Mouse (Mus musculus): ENCODE results near the gene Glt6d1.
A peak's percentile ranks its signal among the peaks of the same experiment; 100 is the strongest.
"Not testable (repeated sequence)": the region's sequence is repeated elsewhere in the genome, so short reads cannot be mapped to it uniquely, and the experiment has no call there.

The Glt6d1 gene

GRCm38 (mm10) chr2:25815748-25816147 is at the start of gene Glt6d1:
Gene Glt6d1, minus strand, starts transcription at chr2:25815848.
- not testable (repeated sequence) for DNase-seq

- peak; percentile 16 to 39 for DNase-seq
Measured at GRCm38 (mm10) chr2:25865412-25865811, 49.8 kb upstream of the Glt6d1 start.

- DNase-seq, result peak; percentile 5 to 33
Measured at GRCm38 (mm10) chr2:25864230-25864629, 48.6 kb upstream of the Glt6d1 start.

- DNase-seq, result peak; percentile 71 to 80
Measured at GRCm38 (mm10) chr2:25863337-25864131, 47.9 kb upstream of the Glt6d1 start, which contains the start of gene Kcnt1. Gene Kcnt1, plus strand, starts transcription at chr2:25863734.

- no peak for DNase-seq
Measured at GRCm38 (mm10) chr2:25862696-25863270, 47.1 kb upstream of the Glt6d1 start.

GRCm38 (mm10) chr2:25862038-25862437 is 46.4 kb upstream of the Glt6d1 start:
- DNase-seq, result no peak

GRCm38 (mm10) chr2:25859891-25860290 is 44.2 kb upstream of the Glt6d1 start:
- DNase-seq, result no peak

- DNase-seq, result no peak
Measured at GRCm38 (mm10) chr2:25853998-25854397, 38.4 kb upstream of the Glt6d1 start.

GRCm38 (mm10) chr2:25852626-25853025 is 37.0 kb upstream of the Glt6d1 start:
- DNase-seq, result peak in 1 of 2 experiments; percentile 8

GRCm38 (mm10) chr2:25850330-25850729 is 34.7 kb upstream of the Glt6d1 start:
- peak; percentile 66 to 70 for DNase-seq

GRCm38 (mm10) chr2:25847226-25847625 is 31.6 kb upstream of the Glt6d1 start, which contains the start of gene Sohlh1:
Gene Sohlh1, minus strand, starts transcription at chr2:25847248.
- no peak for DNase-seq

- no peak for DNase-seq
Measured at GRCm38 (mm10) chr2:25846516-25846915, 30.9 kb upstream of the Glt6d1 start.

- DNase-seq, result no peak
Measured at GRCm38 (mm10) chr2:25844097-25844496, 28.4 kb upstream of the Glt6d1 start.

GRCm38 (mm10) chr2:25842758-25843157 is 27.1 kb upstream of the Glt6d1 start:
- no peak for DNase-seq

GRCm38 (mm10) chr2:25842161-25842560 is 26.5 kb upstream of the Glt6d1 start:
- no peak for DNase-seq

GRCm38 (mm10) chr2:25836291-25836690 is 20.6 kb upstream of the Glt6d1 start:
- DNase-seq, result peak; percentile 84

GRCm38 (mm10) chr2:25830786-25831185 is 15.1 kb upstream of the Glt6d1 start:
- no peak for DNase-seq

GRCm38 (mm10) chr2:25828344-25828947 is 12.8 kb upstream of the Glt6d1 start:
- DNase-seq, result no peak

- no peak for DNase-seq
Measured at GRCm38 (mm10) chr2:25824751-25825150, 9.1 kb upstream of the Glt6d1 start.

GRCm38 (mm10) chr2:25822806-25823205 is 7.2 kb upstream of the Glt6d1 start, which contains the start of gene Lcn9:
Gene Lcn9, plus strand, starts transcription at chr2:25823153.
- peak; percentile 22 to 32 for DNase-seq

GRCm38 (mm10) chr2:25813364-25813763 is 2.3 kb downstream of the Glt6d1 start:
- no peak for DNase-seq

GRCm38 (mm10) chr2:25811711-25812110 is 3.9 kb downstream of the Glt6d1 start:
- DNase-seq, result no peak

- DNase-seq, result peak; percentile 11 to 18
Measured at GRCm38 (mm10) chr2:25798065-25798464, 17.6 kb downstream of the Glt6d1 start.

- DNase-seq, result peak; percentile 28 to 38
Measured at GRCm38 (mm10) chr2:25797635-25798034, 18.0 kb downstream of the Glt6d1 start.
